Mouse (Mus musculus) lung, postnatal 36 days (tissue): ENCODE measurements around the gene Pcmt1.
"Not testable (repeated sequence)": the region's sequence is repeated elsewhere in the genome, so short reads cannot be mapped to it uniquely, and the experiment has no call there.

Experiments used
- DNase-seq: peaks from one replicate; pipeline ENCODE4 v3.0.0; 2022; ENCODE audit warnings: mixed read lengths

The Pcmt1 gene

DNA sequence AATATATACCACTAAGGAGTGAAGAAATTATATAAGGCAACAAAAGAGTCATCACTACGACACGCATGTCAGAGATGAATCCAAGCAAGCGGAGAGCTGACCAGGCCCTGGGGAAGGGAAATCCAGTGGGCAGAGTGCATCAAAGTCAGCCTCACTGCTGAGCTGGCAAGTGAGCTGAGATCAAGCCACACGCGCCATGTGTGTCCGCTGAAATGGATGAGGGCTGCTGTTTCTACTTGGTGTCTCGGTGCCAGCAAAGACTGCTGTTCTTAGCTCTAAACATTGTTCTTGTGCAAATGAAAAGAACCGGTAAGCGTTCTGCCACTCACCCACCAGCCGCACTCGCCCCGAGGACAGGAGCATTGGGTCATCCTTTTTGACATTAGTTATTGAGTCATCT is 40.6 kb downstream of the Pcmt1 start:
- no peak for DNase-seq

DNA sequence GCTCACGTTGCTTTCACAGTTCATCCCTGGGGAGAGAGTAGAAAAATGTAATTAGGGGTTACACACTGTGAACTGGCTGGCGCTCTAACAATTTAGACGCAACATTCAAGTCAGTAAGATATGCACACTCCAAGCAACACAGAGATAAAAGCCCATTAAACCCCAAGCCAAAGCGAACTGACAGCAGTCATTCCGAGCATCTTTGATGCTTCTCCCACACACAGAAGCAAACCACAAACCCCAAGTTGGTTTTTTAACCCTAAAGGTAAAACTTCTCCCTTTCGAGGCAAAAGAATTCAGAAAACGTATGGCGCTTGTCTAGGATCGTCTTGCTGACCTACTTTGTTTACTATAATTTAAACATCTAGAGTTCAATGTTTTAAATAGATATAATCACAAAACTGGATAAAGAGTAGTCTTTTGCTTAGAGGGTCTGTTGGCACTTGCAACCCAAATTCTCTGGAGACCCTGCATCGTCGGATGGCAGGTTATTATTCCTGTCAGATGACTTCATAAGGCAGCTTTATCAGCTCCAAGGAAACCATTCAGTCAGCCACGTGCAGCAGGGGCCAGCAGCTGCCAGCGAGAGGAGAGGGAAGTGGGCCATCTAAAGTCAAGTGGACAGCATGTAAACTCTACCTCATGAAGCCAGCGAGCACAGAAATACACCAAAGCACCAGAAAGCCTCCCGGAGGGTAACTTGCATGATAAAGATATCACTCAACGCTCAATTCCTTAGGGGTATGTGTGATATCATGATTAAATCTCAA is 49.8 kb downstream of the Pcmt1 start:
- DNase-seq = no peak

DNA sequence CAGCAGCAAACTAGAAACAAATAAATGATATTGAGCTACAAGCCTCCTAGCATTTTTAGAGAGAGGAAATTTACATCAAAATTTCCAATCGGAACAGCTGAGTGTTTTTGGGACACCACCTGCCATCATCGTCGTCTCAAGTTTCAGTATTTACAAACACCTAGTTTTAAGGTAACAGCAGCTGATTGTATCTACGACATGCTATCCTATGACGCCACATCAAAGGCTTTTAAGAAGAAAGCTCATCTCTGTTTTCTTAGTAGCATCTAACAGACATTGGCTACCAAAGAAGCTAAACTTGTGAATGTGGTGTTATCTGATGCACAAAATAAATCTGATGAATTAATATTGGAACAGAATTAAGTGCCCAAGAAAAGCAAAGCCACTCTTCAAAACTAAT is 50.6 kb downstream of the Pcmt1 start:
- DNase-seq = no peak

DNA sequence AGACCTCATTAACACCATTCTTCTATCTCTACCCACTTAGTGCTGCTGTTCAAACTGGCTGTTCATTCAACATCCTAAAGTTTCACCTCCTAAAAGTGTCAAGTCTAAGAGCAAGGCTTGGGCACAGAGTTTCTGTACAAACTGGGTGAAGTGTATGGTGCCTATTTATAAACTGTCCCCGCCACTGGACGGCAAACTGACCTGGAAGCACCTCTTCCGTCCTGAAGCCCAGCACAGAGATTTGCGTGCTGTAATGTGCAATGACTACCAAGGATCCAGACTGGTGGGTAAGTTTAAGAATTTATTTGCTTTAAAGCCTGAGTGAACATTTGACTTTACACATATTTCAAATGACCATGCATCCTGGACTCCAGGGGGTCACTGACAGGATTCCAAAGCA is 51.8 kb downstream of the Pcmt1 start:
- DNase-seq = no peak

DNA sequence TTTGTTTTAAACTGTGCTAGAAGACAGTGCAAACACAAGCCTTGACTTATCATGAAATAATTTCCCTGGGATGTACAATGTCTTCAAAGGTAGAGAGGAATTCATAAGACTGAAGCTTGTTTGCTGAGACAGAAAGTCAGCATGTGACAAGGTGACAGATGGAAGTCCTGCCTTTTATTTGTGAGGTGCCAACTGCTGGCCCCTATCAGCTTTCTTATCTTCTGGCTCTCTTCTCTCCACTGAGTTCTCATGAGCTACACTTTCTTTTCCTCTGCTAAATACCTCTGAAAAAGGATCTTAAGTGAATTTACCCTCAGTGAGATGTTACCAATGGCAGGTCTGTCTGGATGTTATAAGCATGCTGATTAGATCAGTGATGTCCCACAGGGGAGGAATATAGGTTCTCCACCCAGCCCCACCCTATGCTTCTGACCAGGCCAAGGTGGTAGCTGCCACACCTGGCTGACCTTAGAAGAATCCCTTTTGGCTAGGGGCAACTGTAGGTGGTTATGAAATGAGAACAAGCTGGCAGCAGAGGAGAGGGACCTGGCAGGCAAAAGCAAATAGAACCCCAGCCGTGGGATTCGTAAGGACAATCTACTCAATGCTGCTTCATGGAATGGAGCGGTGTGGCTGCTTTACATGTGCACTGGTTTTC is 56.9 kb downstream of the Pcmt1 start:
- no peak for DNase-seq

DNA sequence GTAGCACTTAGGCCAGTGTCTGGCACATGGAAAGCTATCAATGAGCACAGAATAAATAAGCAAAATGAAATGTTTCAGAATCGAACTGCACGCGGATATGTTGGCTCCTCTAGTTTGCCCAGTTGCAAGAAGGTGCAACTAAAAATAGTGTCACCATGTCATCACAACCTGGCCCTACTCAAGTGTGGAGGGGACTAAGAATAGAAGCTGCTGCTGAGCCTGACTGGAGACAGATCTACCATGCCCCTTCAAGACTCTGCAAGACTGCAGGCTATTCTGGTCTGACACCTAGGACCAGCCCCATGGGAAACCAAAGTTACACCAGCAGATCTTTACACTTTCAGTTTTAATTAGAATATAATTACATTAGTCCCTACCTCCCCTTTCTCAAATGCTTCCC is 58.6 kb downstream of the Pcmt1 start:
- DNase-seq = no peak

DNA sequence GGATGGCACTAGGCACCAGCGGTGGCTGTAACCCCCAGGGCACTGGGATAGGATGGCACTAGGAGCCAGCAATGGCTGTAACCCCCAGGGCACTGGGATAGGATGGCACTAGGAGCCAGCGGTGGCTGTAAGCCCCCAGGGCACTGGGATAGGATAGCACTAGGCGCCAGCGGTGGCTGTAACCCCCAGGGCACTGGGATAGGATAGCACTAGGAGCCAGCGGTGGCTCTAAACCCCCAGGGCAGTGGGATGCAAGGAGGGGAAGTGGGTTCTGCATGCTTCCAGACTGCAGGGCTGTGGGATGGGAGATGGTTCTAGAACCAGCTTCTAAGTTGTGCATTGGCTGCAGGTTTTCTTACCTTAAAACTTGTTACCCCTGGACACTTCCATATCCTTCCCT is 60.2 kb downstream of the Pcmt1 start:
- no peak for DNase-seq

DNA sequence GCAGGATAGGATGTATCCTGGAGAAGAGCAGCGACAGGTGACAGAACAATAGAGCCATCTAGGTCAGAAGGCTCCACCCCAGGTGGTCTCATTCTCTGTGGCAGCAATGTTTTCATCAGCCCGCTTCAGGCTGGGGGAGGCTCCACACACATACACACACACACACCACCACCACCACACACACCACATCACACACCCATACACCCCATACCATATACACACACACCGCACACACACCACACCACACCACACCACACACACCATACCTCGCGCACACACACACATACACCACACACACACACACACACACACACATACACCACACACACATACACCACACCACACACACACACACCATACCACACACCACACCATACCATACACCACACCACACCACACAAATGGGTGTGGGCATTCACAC is 61.1 kb downstream of the Pcmt1 start:
- DNase-seq = no peak

DNA sequence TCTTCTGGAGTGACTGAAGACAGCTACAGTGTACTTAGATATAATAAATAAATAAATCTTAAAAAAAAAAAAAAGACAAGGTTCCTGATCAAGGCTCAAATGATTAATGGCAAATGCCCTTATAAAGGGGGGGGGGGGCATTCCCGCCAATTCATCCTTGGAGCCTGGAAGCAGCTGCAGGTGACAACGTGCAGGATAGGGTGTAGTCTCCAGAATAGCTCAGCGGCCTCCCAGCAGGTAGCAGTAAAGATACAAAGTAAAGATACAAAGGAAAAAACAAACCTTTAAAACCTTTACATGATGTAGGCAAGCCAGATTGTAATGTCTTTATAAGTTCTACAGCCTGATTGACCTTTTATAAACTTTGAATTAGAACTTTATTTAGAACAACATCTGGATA is 63.4 kb downstream of the Pcmt1 start:
- DNase-seq = not testable (repeated sequence)

DNA sequence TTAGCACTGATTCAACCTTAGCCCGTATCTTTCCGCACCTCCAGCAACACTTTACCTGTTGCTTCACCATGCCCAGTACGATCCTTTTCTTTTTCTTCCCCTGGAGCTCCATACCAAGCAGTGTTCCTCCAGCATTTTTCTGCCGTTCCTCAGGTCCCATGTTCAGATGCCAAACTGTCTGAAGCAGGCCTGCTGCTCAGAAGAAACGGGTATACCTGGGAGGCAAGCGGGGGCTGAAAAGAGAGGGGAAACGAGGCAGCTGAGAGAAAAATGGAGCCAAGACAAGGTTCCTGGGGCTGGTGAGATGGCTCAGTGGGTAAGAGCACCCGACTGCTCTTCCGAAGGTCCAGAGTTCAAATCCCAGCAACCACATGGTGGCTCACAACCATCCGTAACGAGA is 63.8 kb downstream of the Pcmt1 start:
- DNase-seq = not testable (repeated sequence)

DNA sequence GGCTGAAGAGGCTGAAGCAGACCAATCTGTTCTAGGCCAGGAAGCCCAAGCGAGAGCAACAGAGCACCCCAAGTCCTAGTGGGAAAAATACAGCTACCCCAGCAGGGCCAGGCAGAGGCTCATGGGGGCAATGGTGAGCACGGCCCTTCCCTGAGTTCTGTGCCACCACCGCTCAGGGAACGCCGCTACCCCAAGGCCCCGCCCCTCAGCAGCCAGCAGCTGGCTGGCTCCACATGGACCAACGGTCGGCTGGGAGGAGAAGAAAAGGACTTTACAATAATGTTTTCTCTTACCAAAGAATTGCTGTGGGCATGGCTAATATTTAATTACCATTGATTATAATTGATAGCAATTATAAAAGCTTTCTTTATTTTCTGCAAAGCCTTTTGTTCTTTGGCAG is 66.1 kb downstream of the Pcmt1 start:
- no peak for DNase-seq

DNA sequence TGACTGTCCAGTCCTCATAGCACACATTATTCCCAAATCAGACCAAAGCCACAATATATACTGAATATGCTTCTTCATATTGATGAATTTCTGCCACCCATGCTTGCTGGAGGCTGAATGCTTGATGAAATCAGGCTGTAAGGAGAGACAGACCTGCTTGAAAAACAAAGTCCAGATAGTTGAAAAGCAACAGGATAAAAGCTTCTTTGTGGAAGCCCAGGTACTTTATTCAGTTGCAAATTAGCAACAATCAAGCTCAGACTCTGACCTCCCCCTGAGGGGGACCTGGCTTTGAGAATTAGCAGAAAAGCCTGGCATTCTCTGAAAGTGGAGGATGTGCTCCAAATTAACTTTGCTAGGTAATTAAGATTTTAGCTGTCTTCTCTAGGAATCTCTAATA is 68.7 kb downstream of the Pcmt1 start:
- not testable (repeated sequence) for DNase-seq

DNA sequence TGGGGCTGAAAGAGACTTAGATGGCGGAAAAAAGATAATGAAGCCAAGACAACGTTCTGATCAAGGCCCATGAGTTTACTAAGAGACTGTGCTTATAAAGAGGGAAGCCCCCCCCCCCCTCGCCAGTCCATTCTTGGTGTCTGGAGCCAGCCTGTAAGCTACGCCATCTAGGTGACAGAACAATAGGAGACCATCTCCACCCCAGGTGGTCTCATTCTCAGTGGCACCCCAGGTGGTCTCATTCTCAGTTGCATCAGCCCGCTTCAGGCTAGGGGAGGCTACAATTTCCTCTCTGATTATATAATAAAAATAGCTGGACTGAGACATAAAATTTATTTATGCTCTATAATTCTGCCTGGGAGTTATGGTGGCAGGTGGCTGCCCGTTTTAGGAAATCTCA is 69.3 kb downstream of the Pcmt1 start:
- no peak for DNase-seq

DNA sequence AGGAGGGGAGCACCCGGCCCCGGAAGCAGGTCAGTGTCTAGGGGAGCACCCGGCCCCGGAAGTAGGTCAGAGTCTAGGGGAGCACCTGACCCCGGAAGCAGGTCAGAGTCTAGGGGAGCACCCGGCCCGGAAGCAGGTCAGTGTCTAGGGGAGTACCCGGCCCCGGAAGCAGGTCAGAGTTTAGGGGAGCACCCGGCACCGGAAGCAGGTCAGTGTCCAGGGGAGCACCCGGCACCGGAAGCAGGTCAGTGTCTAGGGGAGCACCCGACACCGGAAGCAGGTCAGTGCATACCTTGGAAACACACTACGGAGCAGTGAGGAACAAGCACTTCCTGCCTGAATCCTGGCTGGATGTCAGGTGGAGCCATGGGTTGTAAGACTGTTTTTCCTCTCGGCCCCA is 72.3 kb downstream of the Pcmt1 start:
- no peak for DNase-seq

DNA sequence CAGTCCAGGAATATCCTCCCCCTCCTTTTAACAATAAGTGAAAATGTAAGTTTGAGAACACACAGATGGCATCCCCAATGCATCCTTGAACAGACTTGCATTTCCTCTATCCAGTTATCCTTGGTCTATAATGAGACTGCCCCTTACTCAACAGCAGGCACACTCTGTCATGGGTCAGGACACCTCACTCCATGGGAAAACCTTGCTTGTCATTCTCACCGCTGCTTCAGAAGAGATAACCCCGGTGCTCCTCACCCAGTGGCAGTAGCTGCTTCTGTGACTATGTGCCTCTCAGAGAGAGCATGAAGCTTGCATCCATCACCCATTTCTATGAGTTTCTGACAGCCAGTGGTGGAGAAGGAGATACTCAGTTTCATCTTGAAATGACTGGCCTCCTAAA is 74.5 kb downstream of the Pcmt1 start:
- DNase-seq = no peak

DNA sequence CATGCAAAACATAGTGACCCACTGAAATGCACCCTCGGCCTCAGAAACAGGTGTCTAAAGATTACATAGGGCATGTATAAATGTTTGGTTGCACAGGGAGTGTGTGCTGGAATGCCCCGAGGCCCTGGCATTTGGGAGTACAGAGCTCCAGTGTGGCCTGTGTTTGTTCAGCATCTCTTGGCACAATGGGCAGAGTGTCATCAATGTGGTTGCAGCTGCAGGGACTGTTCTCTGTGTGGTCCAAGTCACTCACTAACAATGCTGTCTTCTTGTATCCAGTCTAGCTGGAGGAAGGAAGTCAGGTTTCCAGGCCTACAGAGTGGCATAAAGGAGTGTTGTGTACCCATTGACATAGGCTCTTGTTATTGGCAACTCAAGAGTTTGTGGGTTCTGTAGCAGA is 75.8 kb downstream of the Pcmt1 start:
- DNase-seq = no peak

DNA sequence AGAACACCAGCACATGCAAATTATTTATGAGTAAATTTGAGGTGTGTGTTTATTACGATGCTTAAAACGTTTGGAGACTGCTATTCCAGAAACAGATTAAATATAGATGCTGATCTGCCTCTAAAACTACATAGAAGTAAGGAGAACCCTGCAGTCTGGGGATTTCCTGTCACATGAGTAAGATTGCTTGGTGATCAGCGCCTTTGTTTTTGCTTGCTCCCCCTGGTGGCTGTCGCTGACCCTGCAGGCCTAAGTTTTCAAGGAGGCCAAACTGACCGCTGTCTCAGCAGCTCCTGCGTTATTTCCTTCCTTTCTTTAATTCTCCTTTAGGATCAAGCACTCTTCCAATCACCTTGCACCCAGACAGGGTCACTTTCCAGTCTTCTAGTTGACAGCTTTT is 80.3 kb downstream of the Pcmt1 start:
- peak; percentile 87 for DNase-seq

DNA sequence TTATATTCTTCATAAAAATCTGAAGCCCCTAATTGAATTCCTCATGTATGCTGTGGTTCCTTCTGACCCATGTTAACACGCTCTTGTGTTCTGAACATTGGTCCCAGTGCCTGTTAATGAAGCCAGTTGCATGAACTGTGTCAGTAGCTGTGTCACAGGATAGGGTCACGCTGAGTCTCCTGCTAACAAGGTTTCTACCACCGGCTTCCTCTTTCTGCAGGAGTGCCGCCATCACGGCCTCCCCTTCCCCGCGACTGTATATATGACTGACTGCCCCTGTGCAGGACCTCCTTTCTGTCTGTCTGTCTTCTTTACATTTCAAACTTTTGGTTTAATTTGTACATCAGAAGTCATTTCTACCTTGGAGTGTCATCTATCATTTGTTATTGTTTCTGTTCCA is 82.8 kb downstream of the Pcmt1 start:
- DNase-seq = no peak

DNA sequence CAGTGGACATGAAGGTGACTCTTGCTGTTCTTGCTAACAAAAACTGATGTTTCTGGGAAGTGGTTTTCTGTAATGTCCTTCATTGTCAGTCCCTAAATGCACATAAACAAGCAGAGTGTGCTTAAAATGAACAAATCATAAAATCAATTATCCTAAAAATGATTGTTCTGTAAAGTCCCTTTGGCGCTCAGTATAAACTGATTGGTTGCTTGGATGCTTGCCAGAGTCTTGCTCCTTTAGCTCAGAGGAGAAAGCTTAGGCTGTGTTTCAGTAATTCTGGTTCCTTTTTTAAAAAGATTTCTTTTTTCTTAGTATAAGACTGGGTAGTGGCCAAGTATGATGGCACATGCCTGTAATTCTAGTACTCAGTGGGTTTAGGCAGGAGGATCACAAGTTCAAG is 84.7 kb downstream of the Pcmt1 start:
- DNase-seq = no peak

DNA sequence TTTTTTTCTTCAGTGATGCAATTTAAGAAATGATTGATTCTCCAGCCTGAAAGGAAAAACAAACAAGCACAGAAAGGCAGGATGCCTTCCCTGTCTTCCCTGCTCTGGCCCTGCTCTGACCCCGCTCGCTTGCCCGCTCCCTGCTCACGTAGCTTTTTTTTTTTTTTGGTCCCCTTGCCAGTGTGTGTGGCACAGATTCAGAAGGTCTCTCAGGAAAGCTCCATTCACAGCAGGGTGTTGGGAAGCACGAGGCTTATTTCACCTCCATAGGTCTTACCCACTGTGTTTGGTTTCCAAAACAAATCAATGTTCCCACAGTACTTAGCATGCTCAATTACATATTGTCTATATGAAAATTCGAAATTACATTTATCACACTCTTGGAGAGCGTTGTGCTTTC is 86.1 kb downstream of the Pcmt1 start:
- no peak for DNase-seq

DNA sequence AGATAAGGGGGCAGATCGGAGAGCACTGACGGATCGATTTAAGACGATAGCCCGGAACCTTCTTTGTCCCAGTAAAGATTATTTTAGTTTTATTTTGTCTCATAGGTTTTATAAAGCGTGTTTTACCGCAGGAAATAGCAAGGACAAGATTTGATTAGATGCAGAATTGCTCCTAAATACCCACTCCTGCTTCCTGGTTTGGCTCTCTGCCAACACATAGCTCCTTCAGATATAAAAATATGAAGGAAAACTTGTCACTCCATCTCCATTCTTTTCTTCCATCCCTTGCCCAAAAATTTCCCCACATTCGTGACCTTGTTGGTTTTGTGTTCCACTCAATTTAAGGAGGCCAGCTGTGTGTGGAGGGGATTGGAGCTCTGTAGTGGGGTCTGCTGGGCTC is 90.1 kb downstream of the Pcmt1 start:
- no peak for DNase-seq

DNA sequence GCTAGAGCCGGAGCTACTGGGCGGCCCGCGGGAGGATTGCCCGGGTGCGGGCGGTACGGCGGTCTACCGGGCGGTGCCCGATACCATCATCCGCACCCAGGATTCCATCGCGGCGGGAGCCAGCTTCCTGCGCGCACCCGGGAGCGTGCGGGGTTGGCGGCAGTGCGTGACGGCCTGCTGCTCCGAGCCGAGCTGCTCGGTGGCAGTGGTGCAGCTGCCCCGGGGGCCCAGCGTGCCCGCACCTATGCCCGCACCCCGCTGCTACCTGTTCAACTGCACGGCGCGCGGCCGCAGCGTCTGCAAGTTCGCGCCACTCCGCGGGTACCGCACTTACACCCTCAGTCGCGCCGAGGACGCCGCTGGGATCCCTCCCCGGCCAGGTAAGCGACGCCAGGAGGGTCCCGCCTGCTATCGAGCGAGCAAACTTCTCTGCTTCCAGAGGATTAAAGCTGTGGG is 90.7 kb downstream of the Pcmt1 start:
- no peak for DNase-seq

DNA sequence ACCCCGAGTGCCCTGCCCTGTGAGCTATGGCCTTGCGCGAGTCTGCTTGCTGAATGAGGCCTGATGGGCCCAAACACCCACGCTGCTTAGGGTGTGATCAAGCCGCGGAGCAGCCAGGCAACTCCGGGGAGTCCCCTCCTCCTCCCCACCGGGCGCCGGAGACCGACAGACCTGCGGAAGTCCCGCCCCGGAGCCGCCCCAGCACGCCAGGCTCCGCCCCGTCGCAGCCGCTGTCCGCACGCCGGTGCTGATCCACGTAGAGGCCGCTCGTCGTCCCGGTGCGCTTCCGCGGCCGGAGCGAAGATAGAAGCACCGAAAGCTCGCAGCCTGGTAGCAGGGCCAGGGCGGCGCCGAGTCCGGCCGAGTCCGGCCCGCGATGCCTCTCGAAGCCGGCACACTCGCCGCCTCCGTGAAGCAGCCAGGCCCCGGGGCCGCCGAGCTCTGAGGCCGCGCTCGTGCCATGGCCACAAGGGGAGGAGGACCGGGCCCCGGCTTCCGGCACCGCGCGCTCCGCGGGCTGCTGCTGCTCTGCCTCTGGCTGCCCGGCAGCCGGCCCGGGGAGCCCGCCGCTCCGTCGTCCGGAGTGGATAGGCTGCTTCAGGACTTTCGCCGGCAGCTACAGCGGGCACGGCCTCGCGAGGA is 91.2 kb downstream of the Pcmt1 start, which contains the start of gene Lrp11:
TSS of gene Lrp11 (plus strand) at position 209 of the 642 bp plus-strand sequence.
- peak; percentile 92 for DNase-seq

DNA sequence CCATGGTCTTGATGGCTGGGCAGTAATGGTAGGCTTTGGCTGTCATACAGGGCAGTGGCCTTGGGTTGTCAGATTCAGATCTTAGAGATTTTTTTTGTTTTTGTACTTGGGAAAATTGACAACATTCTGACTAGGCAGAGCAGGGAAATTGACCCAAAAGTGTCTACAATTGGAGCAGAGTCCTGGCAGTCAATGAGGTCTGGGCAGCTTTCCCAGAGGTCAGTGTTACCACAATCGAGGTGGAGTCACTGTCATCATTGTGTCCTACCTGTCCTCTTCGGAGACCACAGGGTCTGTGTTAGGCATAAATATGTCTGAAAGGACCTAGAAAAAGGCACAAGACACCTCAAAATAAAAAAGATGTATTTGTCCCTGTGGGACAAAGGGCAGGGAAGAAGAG is 94.2 kb downstream of the Pcmt1 start:
- DNase-seq = no peak
